Mouse (Mus musculus) layer of hippocampus, adult 8-10 months (tissue): ENCODE data around the gene Sap30bp. TPM values are rescaled to one million over a fixed set of nuclear protein-coding genes. Genes with fewer than 3 reads are reported as not detected.

Experiments used
- DNase-seq, 2 experiments: peaks; one replicate each; pipeline ENCODE4 v3.0.0; 2022; ENCODE audit warnings: low spot score in 2 of 2
- total RNA-seq, 4 experiments: library from RNA; stranded (reverse); gene quantifications; 2 replicates each; pipeline ENCODE4 v1.2.4; 2022

Sap30bp gene
- total RNA-seq, 4 experiments from 2014 or later: 39.7 to 60.3 (median 44.3) TPM

DNA sequence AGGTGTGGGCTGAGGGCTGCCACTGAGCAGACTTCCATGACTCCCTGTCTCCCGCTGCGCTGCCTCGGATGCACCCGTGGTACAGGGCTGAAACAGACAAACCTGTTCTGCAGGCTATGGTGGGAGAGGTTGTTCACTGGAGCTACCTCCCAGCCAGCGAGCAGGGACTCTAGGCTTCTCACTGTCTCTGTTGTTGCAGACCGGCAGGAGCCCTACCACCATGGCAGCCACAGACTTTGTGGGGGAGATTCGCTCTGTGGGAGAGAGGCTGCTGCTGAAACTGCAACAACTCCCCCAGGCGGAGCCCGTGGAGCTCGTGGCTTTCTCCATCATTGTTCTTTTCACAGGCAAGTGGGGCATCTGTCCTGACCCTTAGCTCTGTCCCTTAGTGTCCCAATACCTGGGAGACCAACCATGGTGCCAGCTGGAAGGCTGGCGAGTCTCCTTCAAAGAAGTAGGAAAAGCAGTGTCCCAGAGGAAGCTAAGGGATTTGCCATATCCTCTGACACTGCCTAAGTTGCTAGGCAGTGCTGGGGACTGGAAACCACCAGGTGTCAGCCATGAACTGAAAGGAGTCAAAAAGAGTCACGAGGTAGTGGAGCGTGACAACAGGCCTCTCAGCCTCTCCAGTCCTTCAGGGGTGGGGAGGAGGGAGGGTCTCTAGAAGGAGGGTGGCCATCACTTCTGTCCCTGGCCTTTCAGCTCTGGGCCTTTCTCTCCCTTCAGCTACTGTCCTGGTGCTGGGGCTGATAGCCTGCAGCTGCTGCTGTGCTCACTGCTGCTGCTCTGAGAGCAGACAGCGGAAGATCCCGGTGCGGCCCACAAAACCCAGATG, 27.9 kb upstream of the Sap30bp start:
- DNase-seq: peak; percentile 43 to 54

DNA sequence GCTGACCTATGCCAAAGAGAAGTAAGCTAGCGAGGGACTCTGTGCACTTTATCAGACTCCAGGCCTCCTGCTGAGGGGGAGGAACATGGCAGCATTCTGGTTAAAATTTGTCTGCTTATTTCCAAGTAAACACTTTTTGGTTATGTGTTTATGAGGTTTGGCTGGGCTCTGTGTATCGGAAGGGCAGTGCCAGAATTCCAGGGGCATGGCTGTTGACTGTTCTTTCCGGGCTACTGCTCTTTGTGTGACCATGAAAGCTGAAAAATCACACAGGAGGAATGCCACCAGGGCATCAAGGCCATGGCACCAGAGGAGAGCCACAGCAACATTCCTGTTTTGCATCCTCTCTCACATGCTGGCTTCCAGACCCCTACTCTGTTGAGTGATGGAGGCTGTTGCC, 27.0 kb upstream of the Sap30bp start:
- no peak for DNase-seq

- DNase-seq: no peak
These were observed 26.6 kb upstream of the Sap30bp start for GRCm38 (mm10) chr11:115906521-115906920.

DNA sequence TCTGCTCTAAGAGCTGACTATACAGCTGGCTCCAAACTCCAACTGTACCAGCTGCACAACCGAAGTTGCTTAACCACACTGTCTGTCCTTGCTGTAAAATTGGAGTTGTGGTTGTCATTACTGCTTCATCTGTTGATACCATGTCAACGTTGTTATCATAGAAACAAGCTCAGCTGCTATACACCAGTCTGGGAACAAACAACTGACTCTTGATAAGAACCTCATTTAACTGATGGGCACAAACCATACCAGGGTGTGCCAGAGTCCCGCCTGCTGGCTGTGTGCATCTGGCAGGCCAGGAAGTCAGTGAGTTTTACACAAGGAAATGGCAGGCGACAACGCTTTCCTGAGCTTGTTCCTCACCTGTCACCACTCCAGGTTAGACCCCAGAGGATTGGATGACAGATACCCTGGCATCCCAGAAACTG, 21.9 kb upstream of the Sap30bp start:
- DNase-seq: no peak

DNA sequence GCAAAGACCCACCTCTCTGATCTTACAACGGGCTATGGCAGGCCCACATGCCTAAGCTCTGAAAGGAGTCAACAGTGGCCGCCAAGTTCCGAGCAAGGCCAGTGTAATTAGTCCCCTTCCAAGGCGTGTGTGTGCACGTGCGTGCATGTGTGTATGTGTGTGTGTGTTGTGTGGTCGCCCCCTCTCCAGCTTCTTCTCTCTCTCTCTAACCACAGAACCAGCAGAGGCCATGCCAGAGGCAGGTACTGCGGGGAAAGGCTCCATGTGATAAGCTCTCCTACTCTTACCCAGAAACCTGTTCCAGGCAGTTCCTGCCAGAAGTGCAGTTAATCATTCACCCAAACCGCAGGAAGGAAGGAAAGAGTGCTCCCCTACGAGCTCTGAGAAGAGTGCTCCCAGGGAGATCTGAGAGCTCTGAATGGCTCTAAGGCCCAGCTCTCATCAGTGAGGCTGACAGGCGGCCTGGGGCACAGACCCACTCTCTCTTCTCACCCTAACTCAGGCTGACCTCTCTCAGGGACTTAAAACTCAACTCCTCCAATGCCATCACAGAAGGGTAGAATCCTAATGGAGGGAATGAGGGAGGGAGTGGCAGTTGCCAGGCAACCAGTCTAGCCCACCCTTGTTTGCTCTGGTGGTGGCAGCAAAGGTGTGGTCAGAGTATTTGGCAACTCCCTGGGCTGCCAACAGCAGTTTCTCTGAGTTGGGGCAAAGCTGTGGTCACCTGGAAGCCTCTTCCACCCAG, 21.3 kb upstream of the Sap30bp start, which contains the start of gene Smim6:
Gene Smim6 (plus strand): TSS at position 386 of the 745 bp plus-strand sequence.
- no peak for DNase-seq

DNA sequence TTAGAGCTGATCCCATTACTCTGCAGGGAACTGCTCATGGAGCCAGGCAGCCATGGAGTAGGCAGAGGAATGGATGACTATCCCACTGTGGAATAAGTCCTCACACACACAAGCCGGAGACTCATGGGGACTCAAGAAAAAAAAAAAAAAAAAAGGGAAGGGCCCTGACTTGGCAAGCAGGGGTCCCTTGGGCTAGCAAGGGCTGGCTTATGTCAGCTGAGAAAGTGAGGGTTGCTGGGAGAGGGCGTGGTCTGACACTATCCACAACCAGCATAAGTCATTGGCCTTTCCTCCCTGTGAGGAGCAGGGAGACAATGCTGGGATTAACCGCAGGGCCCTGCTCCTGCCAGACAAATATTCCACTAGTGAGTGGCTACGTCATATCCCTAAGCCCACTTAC, 16.5 kb upstream of the Sap30bp start:
- DNase-seq: no peak

DNA sequence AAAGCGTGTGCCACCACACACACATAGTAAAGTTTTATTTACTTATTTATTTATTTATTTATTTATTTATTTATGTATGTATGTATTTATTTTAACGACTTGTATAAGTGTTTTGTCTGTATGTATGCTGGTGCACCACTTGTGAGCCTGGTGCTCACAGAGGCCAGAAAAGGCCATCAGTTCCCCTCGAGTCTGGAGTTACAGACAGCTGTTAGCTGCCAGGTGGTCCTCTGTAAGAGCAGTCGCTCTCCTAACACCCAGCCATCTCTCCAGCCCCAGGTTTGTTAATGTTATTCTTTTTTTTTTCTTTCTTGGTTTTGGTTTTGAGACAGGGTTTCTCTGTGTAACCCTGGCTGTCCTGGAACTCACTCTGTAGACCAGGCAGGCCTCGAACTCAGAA, 14.4 kb upstream of the Sap30bp start:
- no peak for DNase-seq

DNA sequence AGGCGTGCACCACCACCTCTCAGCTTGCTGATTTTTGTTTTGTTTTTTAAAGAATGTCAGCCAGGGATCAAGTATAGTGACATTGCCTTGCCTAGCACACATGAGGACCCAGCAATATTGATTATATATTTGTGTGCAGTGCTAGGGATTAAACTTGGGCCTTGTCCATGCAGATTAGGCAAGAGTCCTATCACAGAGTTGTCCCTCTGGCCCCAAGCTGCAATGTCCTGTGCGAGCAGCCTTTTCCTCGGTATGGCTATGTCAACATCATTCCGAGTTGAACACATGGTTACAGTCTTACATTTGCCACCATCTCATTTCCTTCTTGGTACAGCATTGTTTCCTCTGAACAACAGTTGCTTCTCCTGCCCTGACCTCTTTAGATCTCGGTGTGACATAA, 14.0 kb upstream of the Sap30bp start:
- DNase-seq: no peak

- peak in 1 of 2 experiments; percentile 50 for DNase-seq
These were observed 12.8 kb upstream of the Sap30bp start for GRCm38 (mm10) chr11:115920110-115920818.

DNA sequence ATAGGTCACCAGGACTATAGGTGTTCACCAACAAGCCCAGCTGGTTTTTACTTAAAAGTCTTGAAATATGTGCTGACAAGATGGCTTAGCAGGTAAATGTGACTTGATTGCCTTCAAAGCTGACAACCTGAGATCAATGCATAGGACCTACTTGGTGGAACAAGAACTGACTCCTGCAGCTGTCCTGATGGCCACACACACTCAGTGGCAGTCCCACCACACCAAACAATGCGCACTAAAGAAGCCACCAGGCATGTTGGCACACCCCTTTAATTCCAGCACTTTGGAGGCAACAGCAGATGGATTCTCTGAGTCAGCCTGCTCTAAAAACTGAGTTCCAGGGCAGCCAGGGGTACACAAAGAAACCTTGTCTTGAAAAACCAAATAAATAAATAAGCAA, 11.1 kb upstream of the Sap30bp start:
- DNase-seq: no peak

GRCm38 (mm10) chr11:115929031-115929430, 4.1 kb upstream of the Sap30bp start:
- no peak for DNase-seq

- DNase-seq: no peak
These were observed 3.3 kb upstream of the Sap30bp start for GRCm38 (mm10) chr11:115929818-115930217.

- no peak for DNase-seq
These were observed 1.8 kb upstream of the Sap30bp start for GRCm38 (mm10) chr11:115931235-115931634.

GRCm38 (mm10) chr11:115933747-115934110, 647 bp downstream of the Sap30bp start:
- DNase-seq: no peak

- peak; percentile 52 to 80 for DNase-seq
These were observed 6.7 kb downstream of the Sap30bp start for GRCm38 (mm10) chr11:115939690-115940329.

DNA sequence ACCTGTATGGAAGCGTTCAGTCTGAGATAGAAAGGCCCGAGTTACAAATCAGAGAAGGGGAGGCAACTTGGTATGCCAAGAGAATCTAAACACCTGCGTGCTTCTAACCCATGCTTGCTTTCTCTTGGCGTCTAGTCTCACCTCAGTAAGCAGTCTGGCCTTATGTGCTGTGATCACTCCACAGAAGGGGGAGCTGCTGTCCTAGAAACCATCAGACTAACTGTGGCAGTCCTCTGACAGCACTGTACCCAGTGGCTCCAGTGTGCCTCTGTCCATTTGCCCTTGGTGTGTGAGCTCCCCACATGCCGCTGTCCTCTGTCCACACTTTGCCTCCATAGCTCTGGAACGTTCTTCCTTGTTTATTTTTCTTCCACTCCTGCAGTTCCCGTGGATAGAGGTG, 8.9 kb downstream of the Sap30bp start:
- DNase-seq: no peak

- DNase-seq: no peak
These were observed 12.2 kb downstream of the Sap30bp start for GRCm38 (mm10) chr11:115945247-115945646.

GRCm38 (mm10) chr11:115946221-115946828, 13.2 kb downstream of the Sap30bp start:
- no peak for DNase-seq

DNA sequence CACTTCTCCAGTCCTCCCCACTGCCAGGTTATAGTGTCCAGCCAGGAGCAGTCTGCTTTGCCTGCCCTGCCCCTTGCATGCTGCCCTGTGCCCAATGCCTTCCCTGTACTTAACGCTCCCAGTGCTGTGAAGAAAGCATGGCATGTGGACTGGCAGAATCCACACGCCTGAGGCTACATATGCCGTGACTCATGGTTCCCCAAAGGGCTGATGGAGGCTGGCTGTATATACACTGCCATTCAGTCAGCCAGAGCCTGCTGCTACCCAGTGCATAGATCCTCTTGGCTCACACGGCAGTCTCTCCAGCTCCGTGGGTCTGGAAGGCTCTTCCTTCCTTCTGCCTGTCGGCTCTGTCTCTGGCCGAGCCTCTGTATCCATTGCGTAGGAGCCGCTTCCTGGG, 15.2 kb downstream of the Sap30bp start:
- no peak for DNase-seq

GRCm38 (mm10) chr11:115950719-115951118, 17.6 kb downstream of the Sap30bp start:
- no peak for DNase-seq

- no peak for DNase-seq
These were observed 21.6 kb downstream of the Sap30bp start for GRCm38 (mm10) chr11:115954712-115955111.
